ENCODE assay signal across 8 mouse cellular contexts in the genomic region with DNA sequence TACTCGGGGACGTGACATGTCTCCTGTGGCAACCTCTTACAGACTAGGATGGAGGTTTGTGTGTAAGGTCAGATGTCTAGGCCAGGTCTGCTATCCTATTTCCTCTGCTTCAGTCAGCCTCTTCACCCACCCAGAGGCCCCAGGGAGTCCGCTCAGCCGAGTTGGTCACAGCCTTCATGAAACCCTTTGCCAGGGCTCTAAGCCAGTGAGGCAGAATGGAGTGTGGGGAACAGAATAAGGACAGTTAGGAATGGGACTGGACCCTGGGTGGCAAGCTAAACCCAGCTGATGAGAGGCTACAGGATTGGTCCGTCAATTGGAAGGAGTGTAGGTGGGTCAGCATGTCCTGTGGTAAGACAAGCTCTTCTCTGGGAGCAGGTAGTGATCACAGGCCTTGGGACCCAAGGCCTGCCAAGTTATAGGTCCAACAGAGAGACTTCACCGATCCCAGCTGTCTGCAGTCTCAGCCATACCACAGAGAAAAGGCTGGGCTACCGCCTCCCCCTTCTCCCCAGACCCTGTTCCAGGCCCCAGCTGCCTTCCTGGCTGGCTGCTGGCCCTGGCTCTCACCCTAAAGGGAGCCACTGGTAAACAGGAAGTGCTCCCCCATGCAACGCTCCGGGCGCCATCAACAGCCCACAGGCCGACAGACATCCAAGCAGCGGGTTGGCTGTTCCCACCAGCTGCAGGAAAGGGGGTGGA. TPM values are rescaled to one million over a fixed set of nuclear protein-coding genes. Genes with fewer than 3 reads are reported as not detected.
A peak's percentile ranks its signal among the peaks of the same experiment; 100 is the strongest.
DNase-seq lines count a peak whose midpoint lies in the region; ATAC-seq lines count a peak whose summit lies in the region.
"Had no signal": no experiment of that assay in that cellular context is flagged by ENCODE, and none has a peak within 500 bp of the region (broad histone marks: within the 10 kb centered on the region; RNA-seq: fewer than 3 reads in every experiment).

No protein-coding gene starts in this region.

- peak overlapping the region; percentile 95 for H3K27ac ChIP-seq in embryonic facial prominence, embryonic 15.5 days (replicated peaks)
- H3K27ac ChIP-seq in heart, embryonic 10.5 days, result peak overlapping the region; percentile 72
- H3K27ac ChIP-seq: macrophage had no signal

- H3K4me3 ChIP-seq in embryonic facial prominence, embryonic 15.5 days (replicated peaks), result no peak overlapping the region
- peak overlapping the region; percentile 12; the same call in 1 of the 2 replicates for H3K4me3 ChIP-seq in heart, embryonic 10.5 days

- DNase-seq in right cerebral cortex, adult 18-20 months, result peak; percentile 55
- no peak for DNase-seq in right cerebral cortex, postnatal 25 days
- no peak for DNase-seq in heart, embryonic 10.5 days (ENCODE audit: low spot score)
- DNase-seq in kidney, adult 8-10 months, result peak; percentile 44 to 47
- peak; percentile 68 for DNase-seq in lung, postnatal 25 days (ENCODE audit: low spot score)
- peak; percentile 62 for DNase-seq in testis, postnatal 10 days (ENCODE audit: low spot score)

- peaks cover 88% of the 10 kb centered on the region for H3K4me1 ChIP-seq in embryonic facial prominence, embryonic 15.5 days
- H3K4me1 ChIP-seq in heart, embryonic 10.5 days, result peaks cover 91% of the 10 kb centered on the region

- no peaks in the 10 kb centered on the region for H3K9me3 ChIP-seq in embryonic facial prominence, embryonic 15.5 days (replicated peaks)
- no peaks in the 10 kb centered on the region for H3K9me3 ChIP-seq in heart, embryonic 10.5 days

- no peak overlapping the region for H3K4me2 ChIP-seq in embryonic facial prominence, embryonic 15.5 days (replicated peaks)

- no peak for ATAC-seq in embryonic facial prominence, embryonic 15.5 days (ENCODE audit: insufficient number of reproducible peaks, low FRiP score, low TSS enrichment, low read depth)

- H3K9ac ChIP-seq in embryonic facial prominence, embryonic 15.5 days, result no peak overlapping the region

- H3K27me3 ChIP-seq in embryonic facial prominence, embryonic 15.5 days, result no peaks in the 10 kb centered on the region
- H3K27me3 ChIP-seq in heart, embryonic 10.5 days (ENCODE audit: insufficient read depth, poor library complexity, severe bottlenecking), result 0 out of 2 replicates have a peak, but pooled peaks cover 5% of the 10 kb centered on the region

- no peaks in the 10 kb centered on the region for H3K36me3 ChIP-seq in embryonic facial prominence, embryonic 15.5 days
- peaks cover 13% of the 10 kb centered on the region; the same call in 1 of the 2 replicates for H3K36me3 ChIP-seq in heart, embryonic 10.5 days

- WGBS in embryonic facial prominence, embryonic 15.5 days, result 37% methylated on average over 12 of the region's 12 CpGs
- WGBS in heart, embryonic 10.5 days, result 47% methylated on average over 12 of the region's 12 CpGs

RNA-seq across cellular contexts. Expression of a gene that starts 2.2 kb away (rescaled TPM):
- polyA plus RNA-seq in embryonic facial prominence, embryonic 15.5 days (2015; fragmentation: Nextera tagmentation; extraction: Ambion mirVana), result 13.8 and 15.8 TPM in 2 replicates
- polyA plus RNA-seq in heart, embryonic 10.5 days (2016; fragmentation: Nextera tagmentation; extraction: Ambion mirVana), result 5.3 and 6.4 TPM in 2 replicates

Comparison
In these comparisons a context has a peak if more than half of its experiments do, and no peak if none do; other contexts are left out.
1. DNase-seq: peak in right cerebral cortex, adult 18-20 months (single experiment), kidney, adult 8-10 months (2 of 2), lung, postnatal 25 days (single experiment) and testis, postnatal 10 days (single experiment); none in right cerebral cortex, postnatal 25 days (single experiment) and heart, embryonic 10.5 days (single experiment).